Mouse (Mus musculus): ENCODE results near the gene Psen1.

Gene Psen1

GRCm38 (mm10) chr12:83726510-83727308 lies 38.8 kb downstream of the Psen1 start:
- DNase-seq (ENCODE audit: low spot score in 2 of 2): no peak

- DNase-seq (ENCODE audit: low spot score in 2 of 2): no peak
These were observed 44.3 kb downstream of the Psen1 start for GRCm38 (mm10) chr12:83732225-83732624.

- no peak for DNase-seq (ENCODE audit: low spot score in 2 of 2)
These were observed 46.1 kb downstream of the Psen1 start for GRCm38 (mm10) chr12:83734047-83734446.

- DNase-seq (ENCODE audit: low spot score in 2 of 2): no peak
These were observed 48.3 kb downstream of the Psen1 start for GRCm38 (mm10) chr12:83736236-83736635.

GRCm38 (mm10) chr12:83738651-83739050 lies 50.7 kb downstream of the Psen1 start:
- no peak for DNase-seq (ENCODE audit: low spot score in 2 of 2)

- DNase-seq (ENCODE audit: low spot score in 2 of 2): no peak
These were observed 53.8 kb downstream of the Psen1 start for GRCm38 (mm10) chr12:83741722-83742121.

GRCm38 (mm10) chr12:83742834-83743233 lies 54.9 kb downstream of the Psen1 start:
- no peak for DNase-seq (ENCODE audit: low spot score in 2 of 2)

GRCm38 (mm10) chr12:83743712-83744111 lies 55.8 kb downstream of the Psen1 start:
- no peak for DNase-seq (ENCODE audit: low spot score in 2 of 2)

- DNase-seq (ENCODE audit: low spot score in 2 of 2): no peak
These were observed 61.2 kb downstream of the Psen1 start for GRCm38 (mm10) chr12:83749186-83749585.

GRCm38 (mm10) chr12:83752495-83752894 lies 64.5 kb downstream of the Psen1 start:
- DNase-seq (ENCODE audit: low spot score in 2 of 2): no peak

- no peak for DNase-seq (ENCODE audit: low spot score in 2 of 2)
These were observed 70.8 kb downstream of the Psen1 start for GRCm38 (mm10) chr12:83758735-83759134.

- DNase-seq (ENCODE audit: low spot score in 2 of 2): no peak
These were observed 72.2 kb downstream of the Psen1 start for GRCm38 (mm10) chr12:83760201-83760600.

- no peak for DNase-seq (ENCODE audit: low spot score in 2 of 2)
These were observed 74.8 kb downstream of the Psen1 start for GRCm38 (mm10) chr12:83762706-83763105.

- DNase-seq (ENCODE audit: low spot score in 2 of 2): peak in 1 of 2 experiments; percentile 36
These were observed 75.5 kb downstream of the Psen1 start, which contains the start of gene Papln for GRCm38 (mm10) chr12:83763311-83764043. TSS of gene Papln (plus strand) at chr12:83763634.

GRCm38 (mm10) chr12:83764044-83764365 lies 76.1 kb downstream of the Psen1 start:
- peak in 1 of 2 experiments; percentile 50 for DNase-seq (ENCODE audit: low spot score in 2 of 2)

GRCm38 (mm10) chr12:83764519-83764918 lies 76.6 kb downstream of the Psen1 start:
- DNase-seq (ENCODE audit: low spot score in 2 of 2): no peak

GRCm38 (mm10) chr12:83765965-83766603 lies 78.1 kb downstream of the Psen1 start:
- DNase-seq (ENCODE audit: low spot score in 2 of 2): no peak

- DNase-seq (ENCODE audit: low spot score in 2 of 2): no peak
These were observed 79.9 kb downstream of the Psen1 start for GRCm38 (mm10) chr12:83767833-83768232.

- no peak for DNase-seq (ENCODE audit: low spot score in 2 of 2)
These were observed 80.4 kb downstream of the Psen1 start for GRCm38 (mm10) chr12:83768235-83768899.

GRCm38 (mm10) chr12:83770418-83771256 lies 82.7 kb downstream of the Psen1 start:
- no peak for DNase-seq (ENCODE audit: low spot score in 2 of 2)

GRCm38 (mm10) chr12:83775621-83776020 lies 87.7 kb downstream of the Psen1 start:
- no peak for DNase-seq (ENCODE audit: low spot score in 2 of 2)
